Mouse (Mus musculus): Measurements from ENCODE around the gene Aldoc. TPM values are rescaled to one million over a fixed set of nuclear protein-coding genes. Genes with fewer than 3 reads are reported as not detected.

Gene Aldoc
- polyA plus RNA-seq, 1 experiment from 2014 or later: 382 TPM

- Histone ChIP-seq H3K36me3 (no peaks in the 10 kb centered on the region), H3K4me2 (no peak overlapping the region), H3K9ac (replicated peaks) (no peak overlapping the region), H3K4me3 (replicated peaks) (no peak overlapping the region), H3K27ac (replicated peaks) (no peak overlapping the region), H3K9me3 (replicated peaks) (no peaks in the 10 kb centered on the region), H3K4me1 (no peaks in the 10 kb centered on the region), H3K27me3 (replicated peaks) (no peaks in the 10 kb centered on the region)
- peak; percentile 47; the same call in 1 of the 2 replicates for ATAC-seq (ENCODE audit: low FRiP score)
- 76% methylated on average over 8 of the region's 8 CpGs for WGBS
Measured at GRCm38 (mm10) chr11:78310861-78311511, 11.8 kb upstream of the Aldoc start.

DNA sequence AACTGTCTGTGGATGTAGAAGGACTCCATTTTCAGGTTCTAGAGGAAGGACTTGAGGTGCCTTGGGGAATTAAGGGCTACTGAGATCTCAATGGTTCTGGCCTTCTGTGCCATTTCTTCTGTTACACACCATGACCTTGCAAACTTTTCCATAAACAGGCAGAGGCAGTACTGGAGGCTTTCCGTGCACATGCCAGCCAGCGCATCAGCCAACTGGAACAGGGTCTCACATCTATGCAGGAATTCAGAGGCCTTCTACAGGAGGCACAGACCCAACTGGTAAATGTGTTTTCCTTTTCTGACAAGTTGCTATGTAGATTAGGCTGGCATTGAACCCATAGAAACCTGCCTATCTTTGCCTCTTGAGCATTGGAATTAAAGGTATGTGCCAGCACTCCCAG lies 9.1 kb upstream of the Aldoc start:
- H3K27me3 ChIP-seq (replicated peaks): no peaks in the 10 kb centered on the region
- H3K4me2 ChIP-seq: no peak overlapping the region
- no peak overlapping the region for H3K27ac ChIP-seq (replicated peaks)
- H3K4me3 ChIP-seq (replicated peaks): no peak overlapping the region
- no peaks in the 10 kb centered on the region for H3K9me3 ChIP-seq (replicated peaks)
- no peak overlapping the region for H3K9ac ChIP-seq (replicated peaks)
- no peaks in the 10 kb centered on the region for H3K4me1 ChIP-seq
- H3K36me3 ChIP-seq: no peaks in the 10 kb centered on the region
- 100% methylated on average over 2 of the region's 2 CpGs for WGBS
- ATAC-seq (ENCODE audit: low FRiP score): no peak

DNA sequence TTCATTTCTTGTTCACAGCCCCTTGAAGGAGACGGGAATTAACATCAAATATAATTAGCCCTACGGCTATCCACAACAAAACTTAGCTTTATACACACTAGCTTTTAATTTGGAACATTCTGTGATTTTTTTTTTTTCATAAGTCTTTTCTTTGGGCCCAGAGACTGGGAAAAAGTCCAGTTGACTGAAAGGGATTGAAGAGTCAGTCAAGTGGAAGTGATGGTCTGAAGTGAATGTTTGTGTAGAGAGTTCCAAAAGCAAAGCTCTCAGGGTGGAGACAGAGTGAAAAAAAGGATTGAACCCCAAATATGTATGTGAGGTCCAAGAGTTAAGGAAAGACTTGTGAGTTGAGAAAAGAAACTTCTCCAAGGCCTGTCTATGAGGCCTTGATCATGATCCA lies 4.4 kb upstream of the Aldoc start:
- Histone ChIP-seq H3K9ac (replicated peaks) (no peak overlapping the region), H3K9me3 (replicated peaks) (no peaks in the 10 kb centered on the region), H3K4me1 (peaks cover 12% of the 10 kb centered on the region), H3K27ac (replicated peaks) (no peak overlapping the region), H3K4me3 (replicated peaks) (no peak overlapping the region), H3K36me3 (no peaks in the 10 kb centered on the region), H3K27me3 (replicated peaks) (no peaks in the 10 kb centered on the region), H3K4me2 (no peak overlapping the region)
- ATAC-seq (ENCODE audit: low FRiP score): no peak
- WGBS: 82% methylated on average over 2 of the region's 2 CpGs

GRCm38 (mm10) chr11:78322076-78322831 lies 514 bp upstream of the Aldoc start:
- no peaks in the 10 kb centered on the region for H3K9me3 ChIP-seq (replicated peaks)
- ATAC-seq (ENCODE audit: low FRiP score): peak; percentile 71
- no peaks in the 10 kb centered on the region for H3K36me3 ChIP-seq
- H3K9ac ChIP-seq (replicated peaks): no peak overlapping the region
- H3K4me1 ChIP-seq: peaks cover 21% of the 10 kb centered on the region
- WGBS: 64% methylated on average over 2 of the region's 2 CpGs
- peak overlapping the region; percentile 32; the same call in 1 of the 2 replicates for H3K4me3 ChIP-seq (replicated peaks)
- H3K4me2 ChIP-seq: peak overlapping the region; percentile 52
- no peaks in the 10 kb centered on the region for H3K27me3 ChIP-seq (replicated peaks)
- peak overlapping the region; percentile 82 for H3K27ac ChIP-seq (replicated peaks)

DNA sequence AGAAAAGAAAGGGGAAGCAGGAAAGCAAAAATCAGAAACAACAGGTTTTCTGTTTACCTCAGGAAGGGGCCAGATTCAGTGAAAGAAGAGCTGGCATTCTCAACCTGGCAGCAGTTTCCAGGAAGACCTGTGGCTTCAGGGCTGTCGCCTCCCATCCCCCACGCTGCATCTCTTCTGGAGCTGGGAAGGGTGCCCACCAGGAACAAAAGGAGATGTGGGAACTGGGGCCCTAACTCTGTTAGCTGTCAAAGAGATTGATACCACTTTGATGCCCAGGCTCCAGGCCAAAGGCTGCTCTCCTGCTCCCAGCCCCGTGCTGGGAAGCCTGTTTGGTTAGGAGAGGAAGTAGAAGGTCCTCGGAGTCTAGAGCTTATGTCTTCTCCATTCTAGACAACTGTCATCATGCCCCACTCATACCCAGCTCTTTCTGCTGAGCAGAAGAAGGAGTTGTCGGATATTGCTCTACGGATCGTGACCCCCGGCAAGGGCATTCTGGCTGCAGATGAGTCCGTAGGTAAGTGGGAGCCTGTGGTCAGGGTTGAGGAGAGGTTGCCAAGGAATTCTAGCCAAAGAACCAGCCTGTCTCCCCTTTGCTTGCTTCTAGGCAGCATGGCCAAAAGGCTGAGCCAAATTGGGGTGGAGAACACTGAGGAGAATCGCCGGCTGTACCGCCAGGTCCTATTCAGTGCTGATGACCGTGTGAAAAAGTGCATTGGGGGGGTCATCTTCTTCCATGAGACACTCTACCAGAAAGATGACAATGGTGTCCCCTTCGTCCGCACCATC lies 1.4 kb downstream of the Aldoc start:
- H3K4me3 ChIP-seq (replicated peaks): peak overlapping the region; percentile 32

DNA sequence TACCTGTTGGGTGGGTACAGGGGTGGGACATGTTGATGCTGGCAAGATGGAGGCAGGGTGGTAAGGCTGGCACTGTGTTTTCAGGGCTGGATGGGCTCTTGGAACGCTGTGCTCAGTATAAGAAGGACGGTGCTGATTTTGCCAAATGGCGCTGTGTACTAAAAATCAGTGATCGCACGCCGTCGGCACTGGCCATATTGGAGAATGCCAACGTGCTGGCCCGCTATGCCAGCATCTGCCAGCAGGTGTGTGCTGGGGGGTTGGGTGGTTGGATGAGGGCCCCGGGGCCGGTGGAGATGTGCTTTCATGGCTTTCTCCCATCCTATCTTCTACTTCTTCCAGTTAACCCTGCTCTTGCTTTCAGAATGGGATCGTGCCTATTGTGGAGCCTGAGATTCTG lies 2.2 kb downstream of the Aldoc start:
- WGBS: 84% methylated on average over 12 of the region's 12 CpGs
- Histone ChIP-seq H3K36me3 (no peaks in the 10 kb centered on the region), H3K27me3 (replicated peaks) (no peaks in the 10 kb centered on the region), H3K4me1 (peaks cover 34% of the 10 kb centered on the region), H3K4me3 (replicated peaks) (peak overlapping the region; percentile 32), H3K27ac (replicated peaks) (peak overlapping the region; percentile 82), H3K4me2 (peak overlapping the region; percentile 52), H3K9me3 (replicated peaks) (no peaks in the 10 kb centered on the region), H3K9ac (replicated peaks) (no peak overlapping the region)
- ATAC-seq (ENCODE audit: low FRiP score): no peak

More for the DNA sequence above, 1.4 kb downstream of the Aldoc start:
- H3K27ac ChIP-seq (replicated peaks): peak overlapping the region; percentile 82
- no peaks in the 10 kb centered on the region for H3K27me3 ChIP-seq (replicated peaks)
- peak overlapping the region; percentile 52 for H3K4me2 ChIP-seq
- H3K9ac ChIP-seq (replicated peaks): no peak overlapping the region
- peak; percentile 19; the same call in 1 of the 2 replicates for ATAC-seq (ENCODE audit: low FRiP score)
- WGBS: 69% methylated on average over 15 of the region's 15 CpGs
- no peaks in the 10 kb centered on the region for H3K36me3 ChIP-seq
- peaks cover 28% of the 10 kb centered on the region for H3K4me1 ChIP-seq
- no peaks in the 10 kb centered on the region for H3K9me3 ChIP-seq (replicated peaks)

DNA sequence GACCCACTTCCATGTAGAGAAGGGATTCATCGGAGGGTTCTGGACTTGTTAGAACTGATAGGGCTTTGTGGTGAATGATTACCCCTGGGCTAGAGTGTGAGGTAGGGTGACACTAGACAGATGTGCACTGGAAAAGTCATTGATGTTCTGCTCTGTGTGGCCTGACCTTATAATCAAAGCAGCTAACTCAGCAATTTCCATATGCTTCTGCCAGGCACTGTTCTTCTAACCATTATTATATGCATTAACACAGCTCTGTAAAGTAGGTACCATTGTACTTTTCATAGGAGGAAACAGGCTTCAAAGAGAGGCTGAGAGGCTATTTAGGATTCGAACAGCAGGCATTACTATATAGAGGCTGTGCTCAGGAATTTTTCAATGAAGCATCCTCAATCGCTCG lies 4.4 kb downstream of the Aldoc start:
- no peak overlapping the region for H3K4me2 ChIP-seq
- no peak overlapping the region for H3K27ac ChIP-seq (replicated peaks)
- H3K9ac ChIP-seq (replicated peaks): no peak overlapping the region
- WGBS: 91% methylated on average over 4 of the region's 4 CpGs
- ATAC-seq (ENCODE audit: low FRiP score): no peak
- H3K27me3 ChIP-seq (replicated peaks): no peaks in the 10 kb centered on the region
- H3K4me3 ChIP-seq (replicated peaks): no peak overlapping the region
- no peaks in the 10 kb centered on the region for H3K9me3 ChIP-seq (replicated peaks)
- no peaks in the 10 kb centered on the region for H3K36me3 ChIP-seq
- H3K4me1 ChIP-seq: peaks cover 32% of the 10 kb centered on the region

GRCm38 (mm10) chr11:78327634-78328511 lies 5.1 kb downstream of the Aldoc start, which contains the start of gene Pigs:
Gene Pigs (plus strand): TSS chr11:78328415.
- ATAC-seq (ENCODE audit: low FRiP score): peak; percentile 95
- Histone ChIP-seq H3K9ac (replicated peaks) (peak within 1 kb of the TSS; percentile 78), H3K4me2 (peak within 1 kb of the TSS; percentile 81), H3K36me3 (peaks cover 5% of the 10 kb centered on the region), H3K9me3 (replicated peaks) (no peaks in the 10 kb centered on the region), H3K4me1 (peaks cover 26% of the 10 kb centered on the region), H3K27ac (replicated peaks) (peak within 1 kb of the TSS; percentile 73), H3K27me3 (replicated peaks) (no peaks in the 10 kb centered on the region), H3K4me3 (replicated peaks) (peak within 1 kb of the TSS; percentile 68)
- WGBS: 13% methylated on average over 37 of the region's 37 CpGs

DNA sequence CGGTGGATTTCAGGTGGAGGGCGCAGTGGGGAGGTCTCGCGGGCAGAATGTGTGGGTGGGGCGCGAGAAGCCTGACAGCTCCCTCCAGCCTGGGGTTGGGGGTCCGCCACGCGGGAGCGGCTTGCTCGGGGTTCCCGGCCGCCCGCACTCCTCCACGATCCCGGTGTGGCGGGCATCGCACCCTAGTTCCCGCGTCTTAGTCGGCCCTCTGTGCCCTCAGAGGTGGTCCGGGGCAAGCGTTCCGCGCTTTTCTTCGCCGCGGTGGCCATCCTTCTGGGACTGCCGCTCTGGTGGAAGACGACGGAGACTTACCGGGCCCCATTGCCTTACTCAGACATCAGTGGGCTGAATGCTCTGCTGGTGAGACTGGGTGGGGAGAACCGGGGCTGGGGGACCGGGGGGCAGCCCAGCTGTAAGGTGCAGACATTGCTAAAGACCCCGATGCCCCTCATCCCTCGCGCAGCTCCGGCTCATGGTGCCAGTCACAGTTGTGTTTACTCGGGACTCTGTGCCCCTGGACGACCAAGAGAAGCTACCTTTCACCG lies 5.8 kb downstream of the Aldoc start:
- H3K4me2 ChIP-seq: peak overlapping the region; percentile 81
- H3K9ac ChIP-seq (replicated peaks): peak overlapping the region; percentile 78
- H3K4me1 ChIP-seq: peaks cover 20% of the 10 kb centered on the region
- WGBS: under 1% methylated on average over 40 of the region's 41 CpGs
- H3K27me3 ChIP-seq (replicated peaks): no peaks in the 10 kb centered on the region
- no peaks in the 10 kb centered on the region for H3K9me3 ChIP-seq (replicated peaks)
- peak overlapping the region; percentile 68 for H3K4me3 ChIP-seq (replicated peaks)
- ATAC-seq (ENCODE audit: low FRiP score): peak; percentile 71
- peak overlapping the region; percentile 42; the same call in 1 of the 2 replicates for H3K27ac ChIP-seq (replicated peaks)
- peaks cover 12% of the 10 kb centered on the region for H3K36me3 ChIP-seq

- no peak overlapping the region for H3K4me3 ChIP-seq (replicated peaks)
- peaks cover 42% of the 10 kb centered on the region for H3K36me3 ChIP-seq
- H3K27me3 ChIP-seq (replicated peaks): no peaks in the 10 kb centered on the region
- no peak overlapping the region for H3K4me2 ChIP-seq
- no peaks in the 10 kb centered on the region for H3K9me3 ChIP-seq (replicated peaks)
- no peak for ATAC-seq (ENCODE audit: low FRiP score)
- H3K9ac ChIP-seq (replicated peaks): no peak overlapping the region
- H3K27ac ChIP-seq (replicated peaks): no peak overlapping the region
- peaks cover 12% of the 10 kb centered on the region for H3K4me1 ChIP-seq
- WGBS: 95% methylated on average over 12 of the region's 12 CpGs
Measured at GRCm38 (mm10) chr11:78332676-78333075, 9.9 kb downstream of the Aldoc start.

Data from neural tube, embryonic 15.5 days (tissue).